Mouse (Mus musculus) embryonic facial prominence, embryonic 10.5 days (tissue): Measurements from ENCODE around the gene Tbc1d21. TPM values are rescaled to one million over a fixed set of nuclear protein-coding genes. Genes with fewer than 3 reads are reported as not detected.

ENCODE experiments used
- DNase-seq: peaks from one replicate; pipeline ENCODE4 v3.0.0-alpha.2; 2017; ENCODE audit warnings: low spot score
- H3K27ac ChIP-seq: fragments of 300-500 bp; sonication (generic); replicated peaks from 2 replicates; pipeline ENCODE4 v1.5.1; 2016; ENCODE audit warnings: mild to moderate bottlenecking
- H3K27me3 ChIP-seq: fragments of 300-500 bp; sonication (generic); replicated peaks from 2 replicates; pipeline ENCODE4 v1.6.1; 2016; ENCODE audit warnings: low read depth, mild to moderate bottlenecking; ENCODE audit not compliant: poor library complexity, severe bottlenecking
- H3K36me3 ChIP-seq: fragments of 300-500 bp; sonication (generic); replicated peaks from 2 replicates; pipeline ENCODE4 v1.6.1; 2016; ENCODE audit warnings: mild to moderate bottlenecking, moderate library complexity
- H3K4me1 ChIP-seq: fragments of 300-500 bp; sonication (generic); 2 replicates; pipeline ENCODE4 v1.6.1; 2016
- H3K4me3 ChIP-seq: fragments of 300-500 bp; sonication (generic); 2 replicates; pipeline ENCODE4 v1.5.1; 2016; ENCODE audit warnings: mild to moderate bottlenecking, moderate library complexity
- H3K9me3 ChIP-seq: fragments of 300-500 bp; sonication (generic); 2 replicates; pipeline ENCODE4 v1.6.1; 2016; ENCODE audit warnings: mild to moderate bottlenecking
- WGBS: fragments of 180-500 bp; shearing (Covaris S2); methylation state at CpG from one replicate; pipeline ENCODE4 v1.1.7; 2016; 5-methylcytosine and 5-hydroxymethylcytosine counted together
- polyA plus RNA-seq: library from polyadenylated mRNA; unstranded; fragments of >200 nt; fragmentation: Nextera tagmentation; extraction: Ambion mirVana; gene quantifications from 2 replicates; pipeline ENCODE4 v1.2.1, GENCODE M21; 2016

Gene Tbc1d21
- not detected in 2 replicates for polyA plus RNA-seq

GRCm38 (mm10) chr9:58370355-58370754, at the start of gene Tbc1d21:
Tbc1d21 (minus strand) TSS chr9:58370455.
- H3K4me1 ChIP-seq, result peaks cover 22% of the 10 kb centered on the region
- H3K36me3 ChIP-seq, result no peaks in the 10 kb centered on the region
- no peak for DNase-seq
- no peaks in the 10 kb centered on the region for H3K27me3 ChIP-seq
- no peak within 1 kb of the TSS for H3K4me3 ChIP-seq
- 97% methylated on average over 1 of the region's 1 CpGs for WGBS
- no peaks in the 10 kb centered on the region for H3K9me3 ChIP-seq
- no peak within 1 kb of the TSS for H3K27ac ChIP-seq

DNA sequence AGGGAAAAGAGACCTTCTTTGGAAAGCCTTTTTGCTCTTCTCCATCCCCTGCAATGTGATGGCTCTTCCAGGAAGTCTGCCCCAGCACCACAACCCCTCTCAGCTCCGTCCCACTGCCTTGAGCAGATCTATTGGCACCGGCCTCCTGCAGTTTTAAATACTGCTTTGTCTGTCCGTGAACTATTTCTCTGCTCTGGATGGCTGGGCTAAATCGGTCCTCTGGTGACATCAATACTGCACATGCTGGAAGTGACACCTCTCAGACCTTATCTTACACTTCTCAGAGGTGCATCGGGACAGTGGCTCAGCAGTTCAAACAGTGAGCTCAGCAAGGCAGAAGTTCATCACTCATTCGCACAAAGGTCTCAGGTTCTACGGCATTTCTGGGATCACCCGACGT, 41.3 kb upstream of the Tbc1d21 start:
- H3K4me1 ChIP-seq, result peaks cover 6% of the 10 kb centered on the region
- no peaks in the 10 kb centered on the region for H3K27me3 ChIP-seq
- no peak for DNase-seq
- H3K36me3 ChIP-seq, result no peaks in the 10 kb centered on the region
- no peak overlapping the region for H3K27ac ChIP-seq
- WGBS, result 85% methylated on average over 9 of the region's 9 CpGs
- no peak overlapping the region for H3K4me3 ChIP-seq
- H3K9me3 ChIP-seq, result no peaks in the 10 kb centered on the region

GRCm38 (mm10) chr9:58410057-58410735, 39.9 kb upstream of the Tbc1d21 start:
- no peak for DNase-seq
- no peaks in the 10 kb centered on the region for H3K27me3 ChIP-seq
- 61% methylated on average over 4 of the region's 4 CpGs for WGBS

DNA sequence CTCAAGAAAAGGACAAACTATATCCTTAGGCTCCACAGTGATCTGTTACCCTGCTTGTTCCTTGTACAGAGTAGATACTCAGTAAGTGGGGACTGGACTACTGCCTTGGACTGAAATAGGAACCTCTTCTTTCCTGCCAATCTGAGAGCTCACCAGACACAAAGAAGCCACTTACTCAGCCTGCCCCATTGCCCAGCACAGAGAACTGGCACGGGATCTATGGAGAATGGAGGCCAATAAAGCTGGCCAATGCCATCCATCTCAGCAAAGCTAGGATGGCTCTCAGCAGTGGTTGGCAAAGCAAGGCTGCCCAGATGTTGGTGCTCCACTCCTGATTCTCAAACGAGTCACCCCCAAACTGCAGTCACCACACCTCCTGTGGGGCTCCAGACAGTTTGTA, 39.0 kb upstream of the Tbc1d21 start:
- DNase-seq, result no peak
- 81% methylated on average over 2 of the region's 2 CpGs for WGBS

More at GRCm38 (mm10) chr9:58410057-58410735, 39.9 kb upstream of the Tbc1d21 start:
- Histone ChIP-seq H3K4me1 (peaks cover 6% of the 10 kb centered on the region), H3K36me3 (no peaks in the 10 kb centered on the region), H3K27ac (no peak overlapping the region), H3K9me3 (no peaks in the 10 kb centered on the region), H3K4me3 (no peak overlapping the region)

DNA sequence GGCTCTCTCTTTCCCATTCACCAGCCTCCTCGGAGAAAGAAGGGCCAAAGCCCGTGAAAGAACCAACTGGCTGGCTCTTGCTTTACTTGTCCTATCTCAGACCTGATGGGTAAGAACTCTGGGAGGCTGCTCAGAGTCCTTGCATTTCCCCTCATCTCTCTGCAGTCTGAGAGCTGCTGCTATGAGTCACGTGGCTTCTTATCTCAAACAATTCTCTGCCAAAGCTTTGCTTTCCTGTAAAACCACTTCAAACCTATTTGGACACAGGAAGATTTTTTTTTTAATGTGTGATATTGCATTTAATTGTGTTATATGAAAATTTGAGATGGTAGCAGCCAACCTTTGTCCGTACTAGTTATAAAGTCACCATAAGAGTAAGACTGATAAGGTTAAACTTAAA, 34.2 kb upstream of the Tbc1d21 start:
- H3K36me3 ChIP-seq, result no peaks in the 10 kb centered on the region
- H3K4me3 ChIP-seq, result no peak overlapping the region
- WGBS, result 78% methylated on average over 4 of the region's 4 CpGs
- no peak overlapping the region for H3K27ac ChIP-seq
- no peaks in the 10 kb centered on the region for H3K27me3 ChIP-seq
- H3K4me1 ChIP-seq, result no peaks in the 10 kb centered on the region
- H3K9me3 ChIP-seq, result no peaks in the 10 kb centered on the region
- no peak for DNase-seq

More for the DNA sequence above, 39.0 kb upstream of the Tbc1d21 start:
- no peaks in the 10 kb centered on the region for H3K36me3 ChIP-seq
- no peak overlapping the region for H3K27ac ChIP-seq
- H3K9me3 ChIP-seq, result no peaks in the 10 kb centered on the region
- H3K4me3 ChIP-seq, result no peak overlapping the region
- H3K27me3 ChIP-seq, result no peaks in the 10 kb centered on the region
- peaks cover 6% of the 10 kb centered on the region for H3K4me1 ChIP-seq

GRCm38 (mm10) chr9:58401371-58402082, 31.3 kb upstream of the Tbc1d21 start:
- Histone ChIP-seq H3K4me3 (no peak overlapping the region), H3K27me3 (no peaks in the 10 kb centered on the region), H3K27ac (no peak overlapping the region), H3K9me3 (no peaks in the 10 kb centered on the region), H3K36me3 (no peaks in the 10 kb centered on the region), H3K4me1 (no peaks in the 10 kb centered on the region)
- DNase-seq, result no peak
- WGBS, result 86% methylated on average over 6 of the region's 6 CpGs

DNA sequence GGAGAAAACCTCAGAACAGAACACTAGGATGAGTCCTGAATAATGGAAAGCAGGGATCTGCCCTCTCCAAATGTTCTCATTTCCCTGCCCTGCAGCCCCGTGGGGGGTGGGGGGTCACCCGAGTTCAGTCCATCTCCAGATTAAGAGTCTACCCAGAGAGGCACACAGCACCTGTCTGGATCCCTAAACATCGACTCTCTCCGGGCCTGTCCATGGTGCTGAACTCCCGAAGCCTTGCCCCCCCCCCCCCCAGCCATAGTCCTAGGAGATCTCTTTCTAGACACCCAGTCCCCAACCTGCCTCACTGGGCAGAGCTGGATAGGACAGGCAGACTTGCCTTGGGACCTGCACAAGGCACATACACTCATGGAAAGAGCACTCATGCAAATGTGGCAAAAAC, 29.4 kb upstream of the Tbc1d21 start:
- DNase-seq, result peak; percentile 53
- Histone ChIP-seq H3K4me1 (no peaks in the 10 kb centered on the region), H3K27me3 (no peaks in the 10 kb centered on the region), H3K9me3 (no peaks in the 10 kb centered on the region), H3K36me3 (no peaks in the 10 kb centered on the region), H3K4me3 (no peak overlapping the region), H3K27ac (no peak overlapping the region)
- WGBS, result 35% methylated on average over 5 of the region's 5 CpGs

DNA sequence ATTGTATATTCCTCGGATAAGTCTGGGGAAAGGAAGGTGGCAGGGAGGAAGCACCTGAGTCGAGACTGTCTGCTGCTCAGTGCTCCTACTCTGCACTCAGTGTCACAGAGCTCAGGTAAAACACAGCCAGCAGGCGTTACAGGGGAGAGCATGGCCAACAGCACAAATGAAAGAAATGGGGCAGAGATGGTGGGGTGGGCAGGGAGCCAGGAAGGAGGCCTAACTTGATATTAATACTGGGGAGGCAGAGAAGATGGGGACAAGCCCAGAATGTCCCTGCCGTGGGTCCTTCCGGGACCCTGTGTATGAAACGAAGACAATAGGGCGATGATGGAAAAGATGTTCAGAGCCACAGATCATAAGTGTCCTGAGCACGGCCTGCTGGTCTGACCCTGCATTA, 24.4 kb upstream of the Tbc1d21 start:
- DNase-seq, result no peak
- Histone ChIP-seq H3K36me3 (no peaks in the 10 kb centered on the region), H3K9me3 (no peaks in the 10 kb centered on the region), H3K4me1 (no peaks in the 10 kb centered on the region), H3K4me3 (no peak overlapping the region), H3K27me3 (no peaks in the 10 kb centered on the region), H3K27ac (no peak overlapping the region)
- WGBS, result 85% methylated on average over 8 of the region's 8 CpGs

DNA sequence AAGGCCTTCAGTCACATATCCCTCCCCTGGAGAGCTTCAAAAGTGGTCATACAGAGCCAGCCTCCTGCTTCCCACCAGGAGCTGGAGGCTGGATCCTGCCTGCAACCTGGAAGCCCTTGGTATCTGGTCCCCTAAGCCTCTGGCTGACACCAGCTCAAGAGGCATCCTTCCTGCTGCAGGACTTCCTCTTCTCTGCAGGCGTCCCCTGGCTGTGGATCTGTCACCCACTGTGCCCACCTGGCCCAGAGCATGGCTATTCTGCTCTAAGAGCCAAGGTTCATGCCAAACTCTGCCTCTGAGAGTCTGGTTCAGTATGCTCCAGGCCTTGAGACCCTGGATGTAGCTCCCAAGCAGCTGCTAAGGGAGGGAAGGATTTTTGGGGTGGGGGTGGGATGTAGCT, 23.6 kb upstream of the Tbc1d21 start:
- 49% methylated on average over 1 of the region's 1 CpGs for WGBS
- DNase-seq, result no peak

DNA sequence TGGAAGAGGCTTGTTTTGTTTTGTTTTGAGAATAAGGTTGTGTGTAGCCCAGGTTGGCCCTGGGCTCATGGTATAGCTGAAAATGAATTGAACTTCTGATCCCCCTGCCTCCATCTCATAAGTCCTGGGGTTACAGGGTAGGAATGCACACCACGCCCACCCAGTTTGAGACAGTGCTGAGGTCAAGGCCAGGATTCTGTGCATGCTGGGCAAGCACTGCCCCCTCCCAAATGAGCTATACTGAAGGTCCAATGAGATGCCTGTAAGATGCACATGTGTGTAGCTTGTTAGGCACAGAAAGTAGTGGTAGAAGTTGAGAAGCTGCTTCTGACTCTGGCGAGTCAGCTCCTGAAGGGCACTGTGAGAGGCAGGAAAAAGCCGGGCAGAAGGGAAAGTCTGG, 18.1 kb upstream of the Tbc1d21 start:
- no peak overlapping the region for H3K4me3 ChIP-seq
- 59% methylated on average over 3 of the region's 3 CpGs for WGBS
- no peaks in the 10 kb centered on the region for H3K9me3 ChIP-seq
- H3K4me1 ChIP-seq, result peaks cover 6% of the 10 kb centered on the region; the same call in 1 of the 2 replicates
- DNase-seq, result no peak
- no peak overlapping the region for H3K27ac ChIP-seq
- no peaks in the 10 kb centered on the region for H3K27me3 ChIP-seq
- no peaks in the 10 kb centered on the region for H3K36me3 ChIP-seq

More for the DNA sequence above, 23.6 kb upstream of the Tbc1d21 start:
- no peaks in the 10 kb centered on the region for H3K36me3 ChIP-seq
- H3K9me3 ChIP-seq, result no peaks in the 10 kb centered on the region
- H3K27ac ChIP-seq, result no peak overlapping the region
- H3K4me3 ChIP-seq, result no peak overlapping the region
- H3K27me3 ChIP-seq, result no peaks in the 10 kb centered on the region
- H3K4me1 ChIP-seq, result no peaks in the 10 kb centered on the region

- H3K36me3 ChIP-seq, result no peaks in the 10 kb centered on the region
- H3K27me3 ChIP-seq, result no peaks in the 10 kb centered on the region
- DNase-seq, result no peak
- 75% methylated on average over 4 of the region's 4 CpGs for WGBS
- H3K27ac ChIP-seq, result no peak overlapping the region
- no peaks in the 10 kb centered on the region for H3K9me3 ChIP-seq
- peaks cover 14% of the 10 kb centered on the region for H3K4me1 ChIP-seq
- H3K4me3 ChIP-seq, result no peak overlapping the region
Observed at GRCm38 (mm10) chr9:58378878-58379277, 8.6 kb upstream of the Tbc1d21 start.

GRCm38 (mm10) chr9:58373912-58374431, 3.7 kb upstream of the Tbc1d21 start:
- Histone ChIP-seq H3K4me3 (no peak overlapping the region), H3K9me3 (no peaks in the 10 kb centered on the region), H3K27me3 (no peaks in the 10 kb centered on the region), H3K27ac (no peak overlapping the region), H3K4me1 (peaks cover 28% of the 10 kb centered on the region), H3K36me3 (no peaks in the 10 kb centered on the region)
- no peak for DNase-seq
- 81% methylated on average over 12 of the region's 12 CpGs for WGBS

- Histone ChIP-seq H3K4me3 (no peak overlapping the region), H3K27ac (no peak overlapping the region), H3K36me3 (no peaks in the 10 kb centered on the region), H3K27me3 (no peaks in the 10 kb centered on the region), H3K9me3 (no peaks in the 10 kb centered on the region), H3K4me1 (peaks cover 25% of the 10 kb centered on the region)
- no peak for DNase-seq
- WGBS, result 63% methylated on average over 8 of the region's 8 CpGs
Observed at GRCm38 (mm10) chr9:58371914-58372313, 1.7 kb upstream of the Tbc1d21 start.
